Mouse (Mus musculus): ENCODE measurements around the gene Slc25a25.
A peak's percentile ranks its signal among the peaks of the same experiment; 100 is the strongest.

Gene Slc25a25

GRCm38 (mm10) chr2:32452441-32452971 lies 1.3 kb upstream of the Slc25a25 start:
- Histone ChIP-seq H3K4me3 (replicated peaks; ENCODE audit: low read length) (peak overlapping the region; percentile 77), H3K9me3 (ENCODE audit: low read length) (no peaks in the 10 kb centered on the region), H3K4me1 (replicated peaks; ENCODE audit: low read depth, low read length) (peaks cover 75% of the 10 kb centered on the region), H3K27me3 (ENCODE audit: insufficient read depth, low read length) (peaks cover 15% of the 10 kb centered on the region), H3K36me3 (ENCODE audit: insufficient read depth, low read length) (peaks cover 30% of the 10 kb centered on the region)
- TF ChIP-seq POU5F1 (IDR thresholded peaks at IDR 0.05; ENCODE audit: borderline replicate concordance, low read length) (no peak), NANOG (IDR thresholded peaks at IDR 0.05; ENCODE audit: borderline replicate concordance, low read length) (no peak), CTCF (conservative IDR thresholded peaks at IDR 0.05; ENCODE audit: low read length) (no peak)

GRCm38 (mm10) chr2:32451870-32452372 lies 676 bp upstream of the Slc25a25 start:
- TF ChIP-seq CTCF (conservative IDR thresholded peaks at IDR 0.05; ENCODE audit: low read length) (no peak), NANOG (IDR thresholded peaks at IDR 0.05; ENCODE audit: borderline replicate concordance, low read length) (no peak), POU5F1 (IDR thresholded peaks at IDR 0.05; ENCODE audit: borderline replicate concordance, low read length) (no peak)
- Histone ChIP-seq H3K27me3 (ENCODE audit: insufficient read depth, low read length) (peaks cover 15% of the 10 kb centered on the region), H3K4me3 (replicated peaks; ENCODE audit: low read length) (peak overlapping the region; percentile 86), H3K36me3 (ENCODE audit: insufficient read depth, low read length) (peaks cover 31% of the 10 kb centered on the region), H3K9me3 (ENCODE audit: low read length) (no peaks in the 10 kb centered on the region), H3K4me1 (replicated peaks; ENCODE audit: low read depth, low read length) (peaks cover 75% of the 10 kb centered on the region)

- Histone ChIP-seq H3K4me3 (replicated peaks; ENCODE audit: low read length) (peak within 1 kb of the TSS; percentile 86), H3K27me3 (ENCODE audit: insufficient read depth, low read length) (peaks cover 15% of the 10 kb centered on the region), H3K36me3 (ENCODE audit: insufficient read depth, low read length) (peaks cover 30% of the 10 kb centered on the region), H3K9me3 (ENCODE audit: low read length) (no peaks in the 10 kb centered on the region), H3K4me1 (replicated peaks; ENCODE audit: low read depth, low read length) (peaks cover 63% of the 10 kb centered on the region)
- TF ChIP-seq CTCF (conservative IDR thresholded peaks at IDR 0.05; ENCODE audit: low read length), result no peak
Measured at GRCm38 (mm10) chr2:32449761-32450754, 1.2 kb downstream of the Slc25a25 start, which contains the start of gene Naif1. Gene Naif1, plus strand, starts transcription at chr2:32450457.

- Histone ChIP-seq H3K4me3 (replicated peaks; ENCODE audit: low read length) (no peak overlapping the region), H3K4me1 (replicated peaks; ENCODE audit: low read depth, low read length) (peaks cover 52% of the 10 kb centered on the region), H3K9me3 (ENCODE audit: low read length) (no peaks in the 10 kb centered on the region), H3K36me3 (ENCODE audit: insufficient read depth, low read length) (peaks cover 42% of the 10 kb centered on the region), H3K27me3 (ENCODE audit: insufficient read depth, low read length) (peaks cover 15% of the 10 kb centered on the region)
- no peak for TF ChIP-seq NANOG (IDR thresholded peaks at IDR 0.05; ENCODE audit: borderline replicate concordance, low read length)
- no peak for TF ChIP-seq CTCF (conservative IDR thresholded peaks at IDR 0.05; ENCODE audit: low read length)
- no peak for TF ChIP-seq POU5F1 (IDR thresholded peaks at IDR 0.05; ENCODE audit: borderline replicate concordance, low read length)
Measured at GRCm38 (mm10) chr2:32448480-32448879, 2.8 kb downstream of the Slc25a25 start.

GRCm38 (mm10) chr2:32447264-32447936 lies 3.8 kb downstream of the Slc25a25 start:
- TF ChIP-seq POU5F1 (IDR thresholded peaks at IDR 0.05; ENCODE audit: borderline replicate concordance, low read length), result no peak
- no peak for TF ChIP-seq CTCF (conservative IDR thresholded peaks at IDR 0.05; ENCODE audit: low read length)
- TF ChIP-seq NANOG (IDR thresholded peaks at IDR 0.05; ENCODE audit: borderline replicate concordance, low read length), result no peak

GRCm38 (mm10) chr2:32445535-32445934 lies 5.7 kb downstream of the Slc25a25 start:
- Histone ChIP-seq H3K4me1 (replicated peaks; ENCODE audit: low read depth, low read length) (peaks cover 55% of the 10 kb centered on the region), H3K36me3 (ENCODE audit: insufficient read depth, low read length) (peaks cover 47% of the 10 kb centered on the region), H3K27me3 (ENCODE audit: insufficient read depth, low read length) (peaks cover 11% of the 10 kb centered on the region), H3K4me3 (replicated peaks; ENCODE audit: low read length) (no peak overlapping the region), H3K9me3 (ENCODE audit: low read length) (no peaks in the 10 kb centered on the region)
- no peak for TF ChIP-seq POU5F1 (IDR thresholded peaks at IDR 0.05; ENCODE audit: borderline replicate concordance, low read length)
- no peak for TF ChIP-seq NANOG (IDR thresholded peaks at IDR 0.05; ENCODE audit: borderline replicate concordance, low read length)
- no peak for TF ChIP-seq CTCF (conservative IDR thresholded peaks at IDR 0.05; ENCODE audit: low read length)

More at GRCm38 (mm10) chr2:32447264-32447936, 3.8 kb downstream of the Slc25a25 start:
- Histone ChIP-seq H3K4me1 (replicated peaks; ENCODE audit: low read depth, low read length) (peaks cover 52% of the 10 kb centered on the region), H3K4me3 (replicated peaks; ENCODE audit: low read length) (no peak overlapping the region), H3K36me3 (ENCODE audit: insufficient read depth, low read length) (peaks cover 42% of the 10 kb centered on the region), H3K27me3 (ENCODE audit: insufficient read depth, low read length) (peaks cover 15% of the 10 kb centered on the region), H3K9me3 (ENCODE audit: low read length) (no peaks in the 10 kb centered on the region)

- Histone ChIP-seq H3K9me3 (ENCODE audit: low read length) (no peaks in the 10 kb centered on the region), H3K27me3 (ENCODE audit: insufficient read depth, low read length) (no peaks in the 10 kb centered on the region), H3K4me3 (replicated peaks; ENCODE audit: low read length) (no peak overlapping the region), H3K36me3 (ENCODE audit: insufficient read depth, low read length) (peaks cover 36% of the 10 kb centered on the region), H3K4me1 (replicated peaks; ENCODE audit: low read depth, low read length) (peaks cover 55% of the 10 kb centered on the region)
- TF ChIP-seq POU5F1 (IDR thresholded peaks at IDR 0.05; ENCODE audit: borderline replicate concordance, low read length) (no peak), CTCF (conservative IDR thresholded peaks at IDR 0.05; ENCODE audit: low read length) (no peak), NANOG (IDR thresholded peaks at IDR 0.05; ENCODE audit: borderline replicate concordance, low read length) (no peak)
Measured at GRCm38 (mm10) chr2:32441550-32441949, 9.7 kb downstream of the Slc25a25 start.

GRCm38 (mm10) chr2:32440632-32441031 lies 10.6 kb downstream of the Slc25a25 start:
- TF ChIP-seq CTCF (conservative IDR thresholded peaks at IDR 0.05; ENCODE audit: low read length) (no peak), POU5F1 (IDR thresholded peaks at IDR 0.05; ENCODE audit: borderline replicate concordance, low read length) (no peak), NANOG (IDR thresholded peaks at IDR 0.05; ENCODE audit: borderline replicate concordance, low read length) (no peak)
- Histone ChIP-seq H3K27me3 (ENCODE audit: insufficient read depth, low read length) (no peaks in the 10 kb centered on the region), H3K9me3 (ENCODE audit: low read length) (no peaks in the 10 kb centered on the region), H3K4me1 (replicated peaks; ENCODE audit: low read depth, low read length) (peaks cover 58% of the 10 kb centered on the region), H3K36me3 (ENCODE audit: insufficient read depth, low read length) (peaks cover 30% of the 10 kb centered on the region), H3K4me3 (replicated peaks; ENCODE audit: low read length) (no peak overlapping the region)

Measured in E14TG2a.4 (cell line).